Mouse (Mus musculus): ENCODE measurements at regions not wholly inside any gene's neighbourhood (a gene's known extent, or its start where the extent isn't known, plus 50 kb on each side); places are given as distances from the start of the nearest gene placed in this dataset.

- no peak for DNase-seq
Observed at GRCm38 (mm10) chr12:13030333-13030732, 88.6 kb upstream of the Mycn start.

DNA sequence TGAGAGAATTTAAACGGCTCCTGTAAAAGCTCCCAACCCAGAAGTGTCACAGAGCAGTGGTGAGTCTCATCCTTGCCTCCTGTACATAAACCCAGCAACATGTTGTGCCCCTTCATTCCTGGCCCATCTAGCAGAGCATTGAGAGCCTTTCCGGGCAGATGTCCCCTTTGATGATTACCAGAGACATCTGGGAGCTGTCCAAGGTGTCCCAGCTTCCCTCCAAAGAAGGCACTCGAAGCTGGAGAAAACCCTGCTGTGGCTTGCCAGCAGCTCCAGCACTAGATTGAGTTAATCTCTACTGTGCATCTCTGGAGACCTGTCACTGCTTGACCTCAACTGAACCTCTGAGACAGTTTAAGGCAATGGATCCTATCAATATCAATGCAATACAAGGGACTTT, 86.4 kb upstream of the Mycn start:
- peak; percentile 4 for DNase-seq

- peak; percentile 43 for DNase-seq
Observed at GRCm38 (mm10) chr12:13026041-13026580, 84.4 kb upstream of the Mycn start.

GRCm38 (mm10) chr12:13024215-13024841, 82.6 kb upstream of the Mycn start:
- DNase-seq: no peak

GRCm38 (mm10) chr12:13011023-13011761, 69.5 kb upstream of the Mycn start:
- no peak for DNase-seq

DNA sequence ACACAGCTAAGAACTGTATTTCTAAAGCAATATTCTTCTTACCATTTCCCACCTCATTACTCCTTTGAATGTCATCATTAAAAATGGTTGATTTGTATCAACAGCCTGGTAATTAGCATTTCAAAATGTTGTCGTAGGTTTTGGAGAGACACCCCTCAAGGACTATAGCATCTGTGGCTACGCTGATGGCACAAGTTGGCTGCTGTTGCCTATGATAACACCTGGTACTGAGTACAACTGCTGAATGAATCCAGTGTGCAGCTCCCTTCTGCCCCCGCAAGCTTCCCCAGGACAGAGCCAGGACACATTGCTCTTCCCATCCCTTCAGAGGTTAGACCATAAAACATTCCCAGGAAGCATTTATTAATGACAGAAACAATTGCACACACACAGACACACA, 68.7 kb upstream of the Mycn start:
- DNase-seq: no peak

GRCm38 (mm10) chr12:13009470-13009869, 67.8 kb upstream of the Mycn start:
- DNase-seq: peak; percentile 27 to 42

- DNase-seq: no peak
Observed at GRCm38 (mm10) chr12:13002703-13003102, 61.0 kb upstream of the Mycn start.

- DNase-seq: no peak
Observed at GRCm38 (mm10) chr12:13002069-13002590, 60.4 kb upstream of the Mycn start.

DNA sequence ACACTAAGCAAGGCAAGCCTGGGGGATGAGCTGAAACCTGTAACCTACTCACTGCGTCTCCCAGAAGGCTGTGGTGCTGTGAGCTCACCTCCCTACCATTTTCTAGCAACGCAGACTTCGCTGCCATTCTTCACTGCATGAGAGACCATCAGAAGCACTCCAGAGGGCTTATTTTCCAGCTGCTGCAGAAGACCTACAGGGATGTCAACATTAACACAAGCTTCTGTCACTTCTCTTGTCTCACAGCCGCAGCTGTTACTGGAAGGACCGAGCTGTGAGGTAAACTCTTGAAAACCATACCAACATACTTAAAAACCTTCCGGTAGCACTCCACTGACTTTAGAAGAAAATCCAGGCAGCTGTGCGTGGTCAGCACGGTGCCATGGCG, 54.3 kb upstream of the Mycn start:
- no peak for DNase-seq

- peak; percentile 54 for DNase-seq
Observed at GRCm38 (mm10) chr12:12995061-12995973, 53.6 kb upstream of the Mycn start.

DNA sequence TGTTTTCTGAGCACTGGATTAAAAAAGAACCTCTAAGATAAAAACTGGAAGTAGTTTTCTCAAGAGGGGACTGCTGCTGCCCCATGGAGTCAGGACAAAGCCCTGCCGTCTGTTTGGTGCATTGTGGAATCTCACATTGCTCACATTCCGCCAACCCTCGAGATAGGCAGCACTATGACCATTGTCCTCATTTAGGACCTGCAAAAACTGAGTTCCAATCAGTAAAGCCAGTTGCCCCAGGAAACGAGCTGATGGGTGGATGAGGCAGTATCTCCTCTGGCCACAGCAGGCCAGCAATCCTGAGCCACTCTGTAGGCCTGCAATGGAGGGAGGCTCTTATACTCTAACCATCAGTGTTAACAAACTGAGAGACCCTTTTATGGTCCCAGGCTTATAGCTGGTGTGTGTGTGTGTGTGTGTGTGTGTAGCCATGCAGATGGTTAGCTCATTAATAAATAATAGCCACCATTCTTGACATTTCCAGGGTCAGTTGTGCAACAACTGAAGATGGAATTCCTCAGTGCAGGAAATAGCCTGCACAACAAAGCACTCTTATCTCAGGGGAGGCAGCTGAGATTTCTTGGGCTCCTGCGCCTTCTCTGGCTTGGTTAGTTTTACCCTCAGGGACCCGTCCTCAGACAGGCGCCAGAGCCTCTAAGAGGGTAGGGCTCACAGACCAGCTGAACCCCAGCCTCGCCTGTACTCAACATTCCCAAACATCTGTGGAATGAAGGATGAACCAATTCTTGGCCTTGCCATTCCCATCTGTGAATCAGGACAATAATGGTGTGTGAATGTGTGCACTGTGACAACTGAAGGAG, 52.4 kb upstream of the Mycn start:
- peak in 1 of 2 experiments; percentile 13 for DNase-seq
